Mouse (Mus musculus) intestine, embryonic 15.5 days (tissue): ENCODE measurements around the gene Serf2. TPM values are rescaled to one million over a fixed set of nuclear protein-coding genes. Genes with fewer than 3 reads are reported as not detected.
"Not testable (repeated sequence)": the region's sequence is repeated elsewhere in the genome, so short reads cannot be mapped to it uniquely, and the experiment has no call there.

Experiments
- ATAC-seq: fragments of 200-750 bp; cut with Nextera tagmentation; 2 replicates; pipeline ENCODE4 v1.8.0; 2017; ENCODE audit warnings: moderate TSS enrichment, moderate library complexity
- H3K27ac ChIP-seq: fragments of 300-500 bp; sonication (generic); 2 replicates; pipeline ENCODE4 v1.5.1; 2015; ENCODE audit warnings: mild to moderate bottlenecking, inconsistent platforms
- H3K27me3 ChIP-seq: fragments of 300-500 bp; sonication (generic); replicated peaks from 2 replicates; pipeline ENCODE4 v1.6.1; 2015; ENCODE audit warnings: inconsistent platforms
- H3K36me3 ChIP-seq: fragments of 300-500 bp; sonication (generic); 2 replicates; pipeline ENCODE4 v1.6.1; 2015; ENCODE audit warnings: inconsistent platforms
- H3K4me1 ChIP-seq: fragments of 300-500 bp; sonication (generic); replicated peaks from 2 replicates; pipeline ENCODE4 v1.6.1; 2015; ENCODE audit warnings: inconsistent platforms
- H3K4me2 ChIP-seq: fragments of 300-500 bp; sonication (generic); replicated peaks from 2 replicates; pipeline ENCODE4 v1.6.1; 2015; ENCODE audit warnings: mild to moderate bottlenecking, inconsistent platforms
- H3K4me3 ChIP-seq: fragments of 300-500 bp; sonication (generic); replicated peaks from 2 replicates; pipeline ENCODE4 v1.5.1; 2015; ENCODE audit warnings: inconsistent platforms
- H3K9ac ChIP-seq: fragments of 300-500 bp; sonication (generic); 2 replicates; pipeline ENCODE4 v1.6.1; 2015; ENCODE audit warnings: inconsistent platforms
- H3K9me3 ChIP-seq: fragments of 300-500 bp; sonication (generic); 2 replicates; pipeline ENCODE4 v1.6.1; 2016; ENCODE audit warnings: inconsistent platforms
- WGBS: fragments of 180-500 bp; shearing (Covaris S2); methylation state at CpG from one replicate; pipeline ENCODE4 v1.1.7; 2015; 5-methylcytosine and 5-hydroxymethylcytosine counted together
- polyA plus RNA-seq: library from polyadenylated mRNA; unstranded; fragments of >200 nt; fragmentation: Nextera tagmentation; extraction: Ambion mirVana; gene quantifications from 2 replicates; pipeline ENCODE4 v1.2.1, GENCODE M21; 2015

Gene Serf2
- polyA plus RNA-seq, 1 experiment from 2014 or later, result 476 TPM

- H3K9ac ChIP-seq, result peak overlapping the region; percentile 64
- H3K4me2 ChIP-seq, result peak overlapping the region; percentile 86
- H3K27me3 ChIP-seq, result no peaks in the 10 kb centered on the region
- H3K27ac ChIP-seq, result peak overlapping the region; percentile 95
- H3K4me1 ChIP-seq, result peaks cover 12% of the 10 kb centered on the region; the same call in 1 of the 2 replicates
- WGBS, result 12% methylated on average over 9 of the region's 9 CpGs
- ATAC-seq, result no peak
- H3K9me3 ChIP-seq, result no peaks in the 10 kb centered on the region
- H3K4me3 ChIP-seq, result peak overlapping the region; percentile 100
- H3K36me3 ChIP-seq, result peaks cover 4% of the 10 kb centered on the region
Measured at GRCm38 (mm10) chr2:121448136-121448535, 859 bp upstream of the Serf2 start.

GRCm38 (mm10) chr2:121449545-121450011, 583 bp downstream of the Serf2 start:
- peak; percentile 42 for ATAC-seq
- H3K9me3 ChIP-seq, result no peaks in the 10 kb centered on the region
- H3K27ac ChIP-seq, result peak overlapping the region; percentile 98
- peak overlapping the region; percentile 86 for H3K4me2 ChIP-seq
- H3K27me3 ChIP-seq, result no peaks in the 10 kb centered on the region
- H3K9ac ChIP-seq, result peak overlapping the region; percentile 99
- peaks cover 12% of the 10 kb centered on the region; the same call in 1 of the 2 replicates for H3K4me1 ChIP-seq
- peaks cover 9% of the 10 kb centered on the region for H3K36me3 ChIP-seq
- under 1% methylated on average over 54 of the region's 54 CpGs for WGBS
- H3K4me3 ChIP-seq, result peak overlapping the region; percentile 100

- Histone ChIP-seq H3K36me3 (peaks cover 9% of the 10 kb centered on the region), H3K9me3 (no peaks in the 10 kb centered on the region), H3K27me3 (no peaks in the 10 kb centered on the region), H3K27ac (peak overlapping the region; percentile 98), H3K4me1 (peaks cover 12% of the 10 kb centered on the region; the same call in 1 of the 2 replicates), H3K4me3 (peak overlapping the region; percentile 100), H3K4me2 (peak overlapping the region; percentile 86), H3K9ac (peak overlapping the region; percentile 99)
- 0% methylated on average over 7 of the region's 7 CpGs for WGBS
- ATAC-seq, result no peak
Measured at GRCm38 (mm10) chr2:121450093-121450492, 1.1 kb downstream of the Serf2 start.

- Histone ChIP-seq H3K4me2 (no peak overlapping the region), H3K27me3 (no peaks in the 10 kb centered on the region), H3K9me3 (no peaks in the 10 kb centered on the region), H3K4me1 (peaks cover 12% of the 10 kb centered on the region; the same call in 1 of the 2 replicates), H3K4me3 (no peak overlapping the region), H3K36me3 (peaks cover 9% of the 10 kb centered on the region), H3K9ac (no peak overlapping the region), H3K27ac (no peak overlapping the region)
- ATAC-seq, result no peak
- 75% methylated on average over 4 of the region's 4 CpGs for WGBS
Measured at GRCm38 (mm10) chr2:121452361-121452760, 3.4 kb downstream of the Serf2 start.

GRCm38 (mm10) chr2:121452990-121453389, 4.0 kb downstream of the Serf2 start, which contains the start of gene Hypk:
Gene Hypk, plus strand, starts transcription at chr2:121453290.
- H3K36me3 ChIP-seq, result peaks cover 9% of the 10 kb centered on the region
- peaks cover 12% of the 10 kb centered on the region; the same call in 1 of the 2 replicates for H3K4me1 ChIP-seq
- no peaks in the 10 kb centered on the region for H3K9me3 ChIP-seq
- no peak for ATAC-seq
- WGBS, result 60% methylated on average over 4 of the region's 4 CpGs
- H3K27me3 ChIP-seq, result no peaks in the 10 kb centered on the region
- no peak within 1 kb of the TSS for H3K9ac ChIP-seq
- H3K4me3 ChIP-seq, result no peak within 1 kb of the TSS
- no peak within 1 kb of the TSS for H3K4me2 ChIP-seq
- H3K27ac ChIP-seq, result no peak within 1 kb of the TSS

- 78% methylated on average over 6 of the region's 6 CpGs for WGBS
- no peak overlapping the region for H3K4me3 ChIP-seq
- no peaks in the 10 kb centered on the region for H3K9me3 ChIP-seq
- H3K4me2 ChIP-seq, result no peak overlapping the region
- no peak overlapping the region for H3K27ac ChIP-seq
- peaks cover 14% of the 10 kb centered on the region; the same call in 1 of the 2 replicates for H3K4me1 ChIP-seq
- no peaks in the 10 kb centered on the region for H3K27me3 ChIP-seq
- peaks cover 9% of the 10 kb centered on the region for H3K36me3 ChIP-seq
- no peak for ATAC-seq
- H3K9ac ChIP-seq, result no peak overlapping the region
Measured at GRCm38 (mm10) chr2:121453917-121454316, 4.9 kb downstream of the Serf2 start.

- 78% methylated on average over 5 of the region's 5 CpGs for whole genome bisulfite sequencing
- no peak for ATAC-seq
- Histone ChIP-seq H3K27ac (no peak overlapping the region), H3K27me3 (no peaks in the 10 kb centered on the region), H3K4me3 (no peak overlapping the region), H3K36me3 (peaks cover 9% of the 10 kb centered on the region), H3K4me1 (peaks cover 14% of the 10 kb centered on the region; the same call in 1 of the 2 replicates), H3K9ac (no peak overlapping the region), H3K9me3 (no peaks in the 10 kb centered on the region), H3K4me2 (no peak overlapping the region)
Measured at GRCm38 (mm10) chr2:121455534-121455933, 6.5 kb downstream of the Serf2 start.

- Histone ChIP-seq H3K36me3 (peaks cover 9% of the 10 kb centered on the region; the same call in 1 of the 2 replicates), H3K4me1 (peaks cover 10% of the 10 kb centered on the region; the same call in 1 of the 2 replicates), H3K9ac (peak within 1 kb of the TSS; percentile 64), H3K9me3 (no peaks in the 10 kb centered on the region), H3K4me3 (peak within 1 kb of the TSS; percentile 71), H3K27me3 (no peaks in the 10 kb centered on the region), H3K27ac (peak within 1 kb of the TSS; percentile 75), H3K4me2 (peak within 1 kb of the TSS; percentile 55)
- peak; percentile 95 for ATAC-seq
- WGBS, result 4% methylated on average over 41 of the region's 41 CpGs
Measured at GRCm38 (mm10) chr2:121456692-121457642, 8.0 kb downstream of the Serf2 start, which contains the start of gene Serinc4. Gene Serinc4, minus strand, starts transcription at chr2:121456781.

GRCm38 (mm10) chr2:121460071-121460470, 11.1 kb downstream of the Serf2 start:
- H3K9me3 ChIP-seq, result no peaks in the 10 kb centered on the region
- H3K9ac ChIP-seq, result no peak overlapping the region
- no peaks in the 10 kb centered on the region for H3K36me3 ChIP-seq
- H3K27me3 ChIP-seq, result no peaks in the 10 kb centered on the region
- H3K27ac ChIP-seq, result no peak overlapping the region
- WGBS, result 55% methylated on average over 2 of the region's 2 CpGs
- H3K4me3 ChIP-seq, result no peak overlapping the region
- 0 out of 2 replicates have a peak, but pooled peaks cover 7% of the 10 kb centered on the region for H3K4me1 ChIP-seq
- ATAC-seq, result no peak
- no peak overlapping the region for H3K4me2 ChIP-seq

- H3K9ac ChIP-seq, H3K4me2 ChIP-seq, H3K4me1 ChIP-seq, H3K27me3 ChIP-seq, ATAC-seq, H3K27ac ChIP-seq, H3K36me3 ChIP-seq, H3K9me3 ChIP-seq, H3K4me3 ChIP-seq: not testable (repeated sequence)
- WGBS, result 70% methylated on average over 2 of the region's 6 CpGs
Measured at GRCm38 (mm10) chr2:121468982-121469381, 20.0 kb downstream of the Serf2 start.

- not testable (repeated sequence) for ATAC-seq, H3K4me3 ChIP-seq, H3K9ac ChIP-seq, H3K9me3 ChIP-seq, H3K27me3 ChIP-seq, H3K36me3 ChIP-seq, H3K4me1 ChIP-seq, H3K27ac ChIP-seq
- H3K4me2 ChIP-seq, result peak overlapping the region; percentile 75
- 100% methylated on average over 3 of the region's 3 CpGs for WGBS
Measured at GRCm38 (mm10) chr2:121472783-121473182, 23.8 kb downstream of the Serf2 start.
